Mouse (Mus musculus) layer of hippocampus, adult 9-10 months (tissue): Measurements from ENCODE around the gene Itpr1.

ENCODE experiments used
- DNase-seq: peaks from one replicate; pipeline ENCODE4 v3.0.0; 2022; ENCODE audit warnings: low spot score

The Itpr1 gene

GRCm38 (mm10) chr6:108212881-108213295 is at the start of gene Itpr1:
TSS of gene Itpr1 (plus strand) at chr6:108213096.
- peak; percentile 94 for DNase-seq

GRCm38 (mm10) chr6:108164935-108165334 is 48.0 kb upstream of the Itpr1 start:
- no peak for DNase-seq

- no peak for DNase-seq
Measured at GRCm38 (mm10) chr6:108165598-108165997, 47.3 kb upstream of the Itpr1 start.

GRCm38 (mm10) chr6:108167946-108168680 is 44.8 kb upstream of the Itpr1 start:
- no peak for DNase-seq

GRCm38 (mm10) chr6:108168723-108169122 is 44.2 kb upstream of the Itpr1 start:
- DNase-seq, result no peak

- DNase-seq, result no peak
Measured at GRCm38 (mm10) chr6:108169466-108169865, 43.4 kb upstream of the Itpr1 start.

- no peak for DNase-seq
Measured at GRCm38 (mm10) chr6:108172219-108172618, 40.7 kb upstream of the Itpr1 start.

GRCm38 (mm10) chr6:108174181-108174580 is 38.7 kb upstream of the Itpr1 start:
- DNase-seq, result no peak

- no peak for DNase-seq
Measured at GRCm38 (mm10) chr6:108179087-108179486, 33.8 kb upstream of the Itpr1 start.

GRCm38 (mm10) chr6:108184847-108185684 is 27.8 kb upstream of the Itpr1 start, which contains the start of gene Sumf1:
TSS of gene Sumf1 (minus strand) at chr6:108185582.
- peak; percentile 81 for DNase-seq

GRCm38 (mm10) chr6:108185685-108186009 is 27.2 kb upstream of the Itpr1 start:
- DNase-seq, result no peak

- no peak for DNase-seq
Measured at GRCm38 (mm10) chr6:108190690-108191089, 22.2 kb upstream of the Itpr1 start.

- DNase-seq, result peak; percentile 35
Measured at GRCm38 (mm10) chr6:108192632-108193031, 20.3 kb upstream of the Itpr1 start.

GRCm38 (mm10) chr6:108196665-108197064 is 16.2 kb upstream of the Itpr1 start:
- no peak for DNase-seq

- no peak for DNase-seq
Measured at GRCm38 (mm10) chr6:108197117-108197516, 15.8 kb upstream of the Itpr1 start.

GRCm38 (mm10) chr6:108198286-108198685 is 14.6 kb upstream of the Itpr1 start:
- no peak for DNase-seq

GRCm38 (mm10) chr6:108204322-108204721 is 8.6 kb upstream of the Itpr1 start:
- no peak for DNase-seq

- no peak for DNase-seq
Measured at GRCm38 (mm10) chr6:108206145-108206544, 6.8 kb upstream of the Itpr1 start.

GRCm38 (mm10) chr6:108206914-108207566 is 5.9 kb upstream of the Itpr1 start:
- no peak for DNase-seq

- no peak for DNase-seq
Measured at GRCm38 (mm10) chr6:108211896-108212880, 708 bp upstream of the Itpr1 start.

GRCm38 (mm10) chr6:108213481-108214293 is 791 bp downstream of the Itpr1 start:
- DNase-seq, result no peak
